In genomic region chr2:180350700-180351099, GRCm38 (mm10) we compare ENCODE assay signal across 10 mouse cellular contexts. TPM values are rescaled to one million over a fixed set of nuclear protein-coding genes. Genes with fewer than 3 reads are reported as not detected.
DNase-seq lines count a peak whose midpoint lies in the region; ATAC-seq and TF ChIP-seq lines count a peak whose summit lies in the region.
"Had no signal": no experiment of that assay in that cellular context is flagged by ENCODE, and none has a peak within 500 bp of the region (broad histone marks: within the 10 kb centered on the region; RNA-seq: fewer than 3 reads in every experiment).

No protein-coding gene starts in this region.

- 57% methylated on average over 2 of the region's 2 CpGs for WGBS in heart, embryonic 12.5 days

- H3K36me3 ChIP-seq in G1E (replicated peaks) = no peaks in the 10 kb centered on the region
- H3K36me3 ChIP-seq in heart, embryonic 12.5 days = no peaks in the 10 kb centered on the region
- H3K36me3 ChIP-seq: embryonic facial prominence, embryonic 12.5 days had no signal

- ATAC-seq in G1E (ENCODE audit: extremely low read depth, insufficient number of reproducible peaks, low FRiP score, poor library complexity, severe bottlenecking) = no peak
- no peak for ATAC-seq in heart, embryonic 12.5 days (ENCODE audit: insufficient number of reproducible peaks, low FRiP score)

- H3K27ac ChIP-seq in heart, embryonic 12.5 days (ENCODE audit: poor library complexity, severe bottlenecking) = no peak overlapping the region
- H3K27ac ChIP-seq: embryonic facial prominence, embryonic 12.5 days had no signal

- H3K9ac ChIP-seq in heart, embryonic 12.5 days = no peak overlapping the region
- H3K9ac ChIP-seq: embryonic facial prominence, embryonic 12.5 days had no signal

- H3K9me3 ChIP-seq in G1E (replicated peaks) = no peaks in the 10 kb centered on the region
- H3K9me3 ChIP-seq in heart, embryonic 12.5 days (replicated peaks) = no peaks in the 10 kb centered on the region
- H3K9me3 ChIP-seq: embryonic facial prominence, embryonic 12.5 days had no signal

- no peaks in the 10 kb centered on the region for H3K27me3 ChIP-seq in G1E (ENCODE audit: insufficient read depth, low read length)
- H3K27me3 ChIP-seq in heart, embryonic 12.5 days (replicated peaks) = no peaks in the 10 kb centered on the region
- H3K27me3 ChIP-seq: embryonic facial prominence, embryonic 12.5 days had no signal

- no peaks in the 10 kb centered on the region for H3K4me1 ChIP-seq in G1E (ENCODE audit: insufficient read depth, low read depth, low read length)
- H3K4me1 ChIP-seq in heart, embryonic 12.5 days (replicated peaks) = peaks cover 38% of the 10 kb centered on the region

- TF ChIP-seq CTCF in G1E (IDR thresholded peaks at IDR 0.05; ENCODE audit: low read depth, low read length) = peak; percentile 46

- H3K4me3 ChIP-seq in G1E (ENCODE audit: low read depth, low read length) = no peak overlapping the region
- no peak overlapping the region for H3K4me3 ChIP-seq in heart, embryonic 12.5 days
- H3K4me3 ChIP-seq: embryonic facial prominence, embryonic 12.5 days had no signal

- DNase-seq in heart, postnatal 4 days = peak; percentile 56
- no peak for DNase-seq in heart, adult 8-10 months (ENCODE audit: low spot score)
- DNase-seq in 416B (ENCODE audit: low read depth) = peak; percentile 74
- no peak for DNase-seq in G1E (ENCODE audit: low spot score)
- DNase-seq in kidney, postnatal 10 days = peak; percentile 57
- peak; percentile 51 for DNase-seq in thymus, postnatal 4 days
- DNase-seq in left cerebral cortex, adult 9 months (ENCODE audit: low spot score in 2 of 2) = no peak

- no peak overlapping the region for H3K4me2 ChIP-seq in heart, embryonic 12.5 days
- H3K4me2 ChIP-seq: embryonic facial prominence, embryonic 12.5 days had no signal

RNA-seq across cellular contexts. Expression of gene Gata5, which starts 16.2 kb away (rescaled TPM):
- 1 to 10 TPM; 1.6 to 2.5 TPM for total RNA-seq in heart, postnatal 4 days (2021)
- 1 to 10 TPM in 1 of 4 experiments, under 1 TPM in 3; 0.68 to 1.2 (median 0.80) TPM for total RNA-seq in heart, adult 8-10 months (2022)
- total RNA-seq in G1E (2014; fragmentation: Nextera tagmentation) = not detected in 2 replicates
- total RNA-seq in G1E (2017) = 0.11 TPM in 1 of 2 replicates, not detected in the other
- polyA plus RNA-seq in G1E (2012) = not detected in 2 replicates
- 24.7 and 28.4 TPM in 2 replicates for polyA plus RNA-seq in heart, embryonic 12.5 days (2016; fragmentation: Nextera tagmentation; extraction: Ambion mirVana)
- total RNA-seq: layer of hippocampus, postnatal 14 days had no signal

Comparison
In these comparisons a context has a peak if more than half of its experiments do, and no peak if none do; other contexts are left out.
1. DNase-seq: peak in heart, postnatal 4 days (single experiment), 416B (single experiment), kidney, postnatal 10 days (single experiment) and thymus, postnatal 4 days (single experiment); none in heart, adult 8-10 months (single experiment), G1E (single experiment) and left cerebral cortex, adult 9 months (0 of 2).